ENCODE assay signal across 7 mouse cellular contexts in the genomic region with DNA sequence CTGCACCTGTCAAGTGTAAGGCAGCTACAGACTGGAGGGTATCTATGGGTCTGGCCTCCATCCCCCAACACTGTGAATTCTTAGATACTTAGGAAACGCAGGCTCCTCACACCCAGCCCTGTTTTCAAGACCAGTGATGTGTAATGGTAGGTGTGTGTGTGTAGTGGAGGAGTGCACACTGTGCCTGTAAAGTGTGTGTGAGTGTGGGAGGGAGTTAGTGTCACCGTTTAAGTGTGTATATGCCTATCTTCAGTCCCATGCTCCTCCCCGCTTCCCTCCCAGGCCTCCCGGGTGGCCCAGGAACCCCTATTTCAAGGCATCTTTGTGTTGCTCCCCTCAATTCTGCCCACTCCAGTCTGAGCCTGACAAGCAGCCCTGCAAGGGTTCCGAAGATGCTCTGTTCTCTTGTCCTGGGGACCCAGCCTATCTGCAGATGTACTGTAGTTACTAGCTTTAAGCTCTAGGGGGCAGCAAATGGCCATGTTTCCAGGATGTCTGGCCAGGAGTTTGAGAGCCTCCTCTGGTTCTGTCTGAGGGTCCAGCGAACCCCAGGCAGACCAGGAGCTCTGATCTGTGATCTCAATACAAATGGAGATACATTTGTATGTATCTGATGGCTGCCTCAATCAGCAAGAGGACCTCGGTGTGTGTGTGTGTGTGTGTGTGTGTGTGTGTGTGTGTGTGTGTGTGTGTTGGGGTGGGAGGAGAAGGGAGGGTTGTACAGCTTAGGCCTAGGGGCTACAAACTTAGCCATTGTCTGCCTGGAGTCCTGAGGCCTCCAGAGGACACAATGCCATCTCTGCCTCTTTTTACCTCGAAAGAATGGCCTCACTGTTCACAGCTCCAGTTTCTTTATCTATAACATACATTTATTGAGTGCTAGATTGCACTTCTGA.
DNase-seq lines count a peak whose midpoint lies in the region.

No protein-coding gene starts in this region.

- WGBS in large intestine, adult 2 months = 57% methylated on average over 8 of the region's 8 CpGs

- peak; percentile 53 for DNase-seq in 416B (ENCODE audit: low read depth)
- DNase-seq in CD4-positive helper T cell, adult 2 months (ENCODE audit: low read depth, low spot score) = peak; percentile 61
- DNase-seq in cerebellum, postnatal 10 days = peak; percentile 74 to 84
- DNase-seq in heart, adult 9 months (ENCODE audit: low spot score in 2 of 2) = peak; percentile 23 to 45
- peak; percentile 27 for DNase-seq in large intestine, adult 2 months (ENCODE audit: low read depth, low spot score)
- peak; percentile 42 for DNase-seq in lung, postnatal 25 days (ENCODE audit: low spot score)
- peak; percentile 29 to 36 for DNase-seq in right cerebral cortex, postnatal 36 days (ENCODE audit: low spot score in 2 of 2)

Comparison
In these comparisons a context has a peak if more than half of its experiments do, and no peak if none do; other contexts are left out.
1. Peak in every context shown above with its lines: DNase-seq.
2. DNase-seq: peak in every context shown above with its lines; median percentile 79 in cerebellum, postnatal 10 days; 61 in CD4-positive helper T cell, adult 2 months; 53 in 416B; 42 in lung, postnatal 25 days; 34 in heart, adult 9 months; 32 in right cerebral cortex, postnatal 36 days; 27 in large intestine, adult 2 months.